Mouse (Mus musculus) erythroblast, adult 5-6 weeks (primary cell): ENCODE data around the gene Pilrb2. TPM values are rescaled to one million over a fixed set of nuclear protein-coding genes. Genes with fewer than 3 reads are reported as not detected.
"Not testable (repeated sequence)": the region's sequence is repeated elsewhere in the genome, so short reads cannot be mapped to it uniquely, and the experiment has no call there.

Experiments used
- ATAC-seq: replicated peaks from 2 replicates; pipeline ENCODE4 v1.8.0; 2016; ENCODE audit warnings: moderate number of reproducible peaks, mild to moderate bottlenecking, moderate TSS enrichment, inconsistent platforms; ENCODE audit not compliant: poor library complexity, low FRiP score, severe bottlenecking
- total RNA-seq, 2 experiments: library from RNA; stranded (forward) in 1 of 2; stranded (reverse) in 1 of 2; fragments of 150-400 nt in 1 of 2; fragments of 200-764, 138-1000 nt in 1 of 2; gene quantifications; 2 replicates each; pipeline versions ENCODE4 v1.2.3 to v1.2.4; 2015 to 2017; ENCODE audit warnings: low replicate concordance in 2 of 2

The Pilrb2 gene
- total RNA-seq (2015; ENCODE audit: low replicate concordance), result 45.1 and 49.0 TPM in 2 replicates
- total RNA-seq (2017; ENCODE audit: low replicate concordance), result 12.4 and 30.1 TPM in 2 replicates

GRCm38 (mm10) chr5:137871644-137872380 lies at the start of gene Pilrb2:
TSS of gene Pilrb2 (minus strand) at chr5:137871815.
- ATAC-seq, result not testable (repeated sequence)

DNA sequence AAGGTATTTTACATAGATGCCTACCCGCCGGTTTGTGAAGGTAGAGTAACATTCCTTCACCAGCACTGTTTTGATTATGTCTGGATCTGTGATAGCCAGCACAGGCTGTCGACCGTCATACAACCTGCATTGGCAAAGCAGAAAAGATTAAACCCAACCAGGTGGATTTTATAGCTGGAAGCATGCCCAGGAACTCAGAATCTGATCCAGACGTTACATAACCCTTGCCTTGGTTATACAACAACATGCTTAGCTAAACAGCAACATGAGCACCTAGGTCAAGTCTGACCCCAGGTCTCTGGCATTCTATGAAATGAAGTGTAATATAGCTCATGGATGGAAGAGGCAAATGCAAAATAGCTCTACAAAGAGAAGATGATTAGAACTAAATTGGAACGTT lies 43.9 kb upstream of the Pilrb2 start:
- ATAC-seq, result no peak

DNA sequence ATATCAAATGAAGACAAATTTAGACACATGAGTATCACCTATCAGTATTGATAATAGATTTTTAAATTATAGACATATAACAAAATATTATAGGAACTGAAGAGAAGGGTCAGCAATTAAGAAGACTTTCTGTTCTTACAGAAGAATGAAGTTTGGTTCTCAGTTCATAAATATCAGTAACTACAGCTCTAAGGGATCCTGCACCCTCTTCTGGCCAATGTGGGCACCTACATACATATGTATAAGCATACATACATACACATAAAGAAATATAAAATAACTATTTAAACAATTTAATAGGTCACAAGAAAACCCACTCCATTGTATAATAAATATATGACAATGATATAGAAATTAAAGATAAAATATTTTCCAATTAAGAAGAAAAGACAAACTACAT lies 42.9 kb upstream of the Pilrb2 start:
- ATAC-seq, result no peak

DNA sequence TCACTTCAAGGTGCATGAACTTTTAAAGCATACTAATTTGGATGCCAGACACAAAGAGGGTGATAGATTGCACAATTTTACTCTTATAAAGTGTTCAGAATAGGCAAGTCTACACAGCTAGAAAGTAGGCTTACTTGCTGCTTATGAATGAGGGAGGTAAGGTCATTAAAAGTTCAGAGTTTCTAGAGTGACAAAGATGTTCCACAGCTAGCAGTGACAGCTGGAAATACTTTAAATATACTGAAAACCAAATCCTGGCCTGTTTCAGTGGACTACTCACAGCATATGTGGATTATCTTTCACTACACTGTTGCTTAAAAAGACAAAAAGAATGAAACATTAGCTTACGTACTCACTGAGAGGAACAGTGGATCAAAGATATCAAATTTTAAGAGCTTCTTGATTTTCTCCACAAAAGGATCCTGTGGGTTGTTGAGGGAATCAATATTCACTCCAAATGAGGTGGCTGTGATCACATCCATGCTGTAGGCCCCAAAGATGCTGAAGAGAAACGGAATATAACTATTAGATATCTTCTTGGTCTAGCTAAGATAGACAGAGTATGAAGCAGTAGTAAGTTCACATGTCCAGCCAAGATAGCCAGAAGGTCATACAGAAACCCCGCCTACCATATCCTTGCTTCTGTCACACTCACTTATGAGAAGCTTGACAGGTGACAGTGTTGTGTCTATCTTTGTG lies 38.1 kb upstream of the Pilrb2 start:
- no peak for ATAC-seq

DNA sequence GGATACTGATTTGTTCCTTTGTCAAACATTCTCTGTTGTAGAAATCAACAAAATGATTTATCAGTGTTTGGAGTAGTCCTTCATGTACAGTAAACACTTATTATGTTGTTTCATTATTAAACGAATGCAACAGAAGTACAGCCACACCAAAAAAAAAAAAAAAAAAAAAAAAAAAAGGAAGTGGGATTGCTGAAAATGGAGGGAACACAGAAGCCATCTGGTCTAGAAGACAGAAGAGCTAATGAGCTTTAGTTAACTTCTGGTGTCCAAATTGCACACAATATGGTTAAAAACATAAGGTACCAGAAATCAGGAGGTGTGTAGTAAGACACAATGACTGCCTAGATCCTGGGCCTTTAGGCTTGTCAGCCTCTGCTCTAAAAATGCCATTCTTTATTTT lies 26.2 kb upstream of the Pilrb2 start:
- no peak for ATAC-seq

DNA sequence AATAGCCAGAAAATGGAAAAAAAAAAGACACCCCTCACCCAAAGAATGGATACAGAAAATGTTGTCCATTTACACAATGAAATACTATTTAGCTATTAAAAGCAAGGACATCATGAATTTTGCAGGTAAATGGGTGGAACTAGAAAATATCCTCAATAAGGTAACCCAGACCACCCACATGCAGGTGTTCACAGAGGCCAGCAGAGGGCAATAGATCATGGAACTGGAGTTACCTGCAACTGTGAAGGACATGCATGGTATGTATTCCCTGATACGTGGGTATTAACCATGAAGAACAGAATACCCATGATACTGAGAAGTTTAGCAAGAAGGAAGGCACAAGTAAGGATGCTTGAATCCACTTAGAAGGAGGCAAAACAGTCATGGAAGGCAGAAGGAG lies 21.3 kb upstream of the Pilrb2 start:
- ATAC-seq, result no peak

GRCm38 (mm10) chr5:137887666-137888065 lies 16.1 kb upstream of the Pilrb2 start:
- no peak for ATAC-seq

DNA sequence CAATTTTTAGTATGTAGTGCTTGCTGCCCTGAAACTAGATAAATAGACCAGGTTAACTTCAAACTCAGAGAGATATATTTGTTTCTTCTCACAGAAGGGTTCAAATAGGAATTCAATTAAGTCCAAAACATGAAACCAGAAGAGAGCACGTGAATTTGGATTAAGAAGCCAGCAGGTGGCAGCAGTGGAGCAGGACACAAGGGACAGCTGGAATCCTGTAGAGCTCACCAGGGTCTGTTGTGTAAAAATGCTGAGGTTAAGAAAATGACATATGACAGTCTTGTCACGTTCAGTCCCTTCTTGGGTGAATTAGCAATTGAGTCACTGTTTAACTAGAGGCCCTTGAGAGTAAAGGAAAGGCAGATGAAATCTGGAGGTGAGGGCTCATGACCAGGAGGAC lies 14.3 kb upstream of the Pilrb2 start:
- no peak for ATAC-seq

DNA sequence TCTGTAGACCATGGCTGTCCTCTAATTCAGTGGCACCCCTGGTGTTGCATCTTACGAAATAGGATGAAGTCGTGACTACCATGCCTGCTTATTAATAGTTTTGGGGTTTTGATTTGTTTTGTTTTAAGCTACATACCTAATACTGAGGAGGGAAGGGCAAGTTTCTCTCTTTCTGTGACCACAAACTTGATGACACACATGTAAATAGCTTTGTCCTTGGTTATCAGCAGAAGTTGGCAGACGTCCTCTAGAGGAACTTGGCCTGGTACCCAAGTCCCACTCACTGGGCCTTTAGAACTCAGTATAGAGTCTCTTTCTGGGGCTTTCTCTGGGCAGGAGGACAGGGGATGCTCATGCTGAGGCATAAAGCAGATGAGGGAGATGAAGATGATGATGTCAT lies 11.7 kb upstream of the Pilrb2 start:
- no peak for ATAC-seq

GRCm38 (mm10) chr5:137882922-137883321 lies 11.3 kb upstream of the Pilrb2 start:
- no peak for ATAC-seq

DNA sequence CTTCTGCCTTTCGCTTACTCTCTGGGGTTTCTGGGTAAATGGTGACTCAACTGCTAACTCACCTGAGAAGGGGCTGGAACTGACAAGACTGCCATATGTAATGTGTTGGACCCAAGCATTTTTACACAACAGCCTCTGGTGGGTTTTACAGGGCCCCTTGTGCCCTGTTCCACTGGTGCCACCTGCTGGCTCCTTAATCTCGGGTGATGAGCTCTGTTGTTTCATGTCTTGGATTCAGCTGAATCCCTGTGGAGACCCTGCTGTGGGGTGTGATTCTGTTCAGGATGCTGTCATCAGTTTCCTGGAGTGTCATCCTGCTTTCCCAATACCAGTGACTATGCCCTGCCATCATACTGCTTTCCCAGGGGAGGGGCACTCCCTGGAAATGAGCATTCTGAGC lies 6.2 kb upstream of the Pilrb2 start:
- ATAC-seq, result no peak

DNA sequence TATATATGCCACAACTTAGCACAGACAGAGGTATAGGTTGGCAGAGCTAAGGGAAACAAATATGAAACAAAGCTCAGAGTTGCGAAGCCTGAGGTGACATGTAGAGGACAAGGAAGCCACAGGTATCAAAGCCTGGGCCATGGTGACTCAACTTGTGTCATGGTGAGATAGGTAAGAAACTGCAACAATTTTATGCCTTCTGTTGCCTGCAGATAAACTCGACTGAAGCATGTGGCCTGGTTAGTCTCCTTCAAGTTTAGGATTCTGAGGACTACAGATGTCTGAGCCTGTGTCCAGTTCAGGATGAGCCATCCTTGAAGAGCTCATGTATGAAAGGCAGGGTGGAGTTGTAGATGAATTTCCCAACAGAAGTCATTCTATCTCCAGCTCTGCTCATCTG lies 3.4 kb upstream of the Pilrb2 start:
- no peak for ATAC-seq

- not testable (repeated sequence) for ATAC-seq
Measured at GRCm38 (mm10) chr5:137872381-137872702, 727 bp upstream of the Pilrb2 start.

DNA sequence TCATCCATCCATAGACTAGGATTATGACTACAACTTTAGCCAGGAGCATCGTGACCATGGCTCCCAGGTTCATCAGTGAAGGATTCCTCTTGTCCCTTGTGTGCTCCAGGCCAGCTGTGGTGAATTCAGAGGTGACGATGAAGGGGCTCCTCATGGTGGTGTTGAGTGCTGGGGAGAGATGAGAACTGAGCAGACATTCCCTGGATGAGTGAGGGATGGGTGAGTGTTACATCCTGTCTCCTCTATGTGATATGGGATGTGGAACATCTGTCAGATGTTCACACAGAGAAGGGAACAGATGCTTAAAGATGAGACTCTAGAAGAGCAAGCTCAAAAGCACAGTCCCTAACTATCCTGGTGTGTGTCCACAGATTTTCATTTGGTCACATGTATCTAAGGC lies 3.0 kb downstream of the Pilrb2 start:
- ATAC-seq, result not testable (repeated sequence)

- ATAC-seq, result not testable (repeated sequence)
Measured at GRCm38 (mm10) chr5:137864008-137864407, 7.6 kb downstream of the Pilrb2 start.

GRCm38 (mm10) chr5:137857960-137858710 lies 13.5 kb downstream of the Pilrb2 start, which contains the start of gene Pilrb1:
TSS of gene Pilrb1 (minus strand) at chr5:137858106.
- not testable (repeated sequence) for ATAC-seq

DNA sequence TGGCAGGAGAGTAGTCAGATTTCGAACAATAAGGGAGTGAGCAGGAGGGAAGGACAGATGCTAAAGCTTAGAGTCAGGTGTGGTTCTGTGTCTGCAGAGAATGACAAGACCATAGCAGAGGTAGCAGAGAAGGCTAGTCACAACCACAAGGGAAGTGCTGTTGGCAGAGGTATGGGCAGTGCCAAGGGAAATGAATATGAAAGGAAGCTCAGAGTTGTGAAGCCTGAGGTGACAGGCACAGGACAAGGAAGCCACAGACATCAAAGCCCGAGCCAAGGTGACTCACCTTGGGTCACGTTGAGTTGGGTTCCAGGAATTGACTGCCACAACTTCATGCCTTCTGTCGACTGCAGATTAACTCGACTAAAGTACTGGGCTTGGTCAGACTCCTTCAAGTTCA lies 14.7 kb downstream of the Pilrb2 start:
- ATAC-seq, result not testable (repeated sequence)

DNA sequence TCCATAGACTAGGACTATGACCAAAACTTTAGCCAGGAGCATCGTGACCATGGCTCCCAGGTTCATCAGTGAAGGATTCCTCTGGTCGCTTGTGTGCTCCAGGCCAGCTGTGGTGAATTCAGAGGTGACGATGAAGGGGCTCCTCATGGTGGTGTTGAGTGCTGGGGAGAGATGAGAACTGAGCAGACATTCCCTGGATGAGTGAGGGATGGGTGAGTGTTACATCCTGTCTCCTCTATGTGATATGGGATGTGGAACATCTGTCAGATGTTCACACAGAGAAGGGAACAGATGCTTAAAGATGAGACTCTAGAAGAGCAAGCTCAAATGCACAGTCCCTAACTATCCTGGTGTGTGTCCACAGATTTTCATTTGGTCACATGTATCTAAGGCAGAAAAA lies 16.7 kb downstream of the Pilrb2 start:
- not testable (repeated sequence) for ATAC-seq

- ATAC-seq, result not testable (repeated sequence)
Measured at GRCm38 (mm10) chr5:137850313-137850712, 21.3 kb downstream of the Pilrb2 start.

GRCm38 (mm10) chr5:137837110-137837509 lies 34.5 kb downstream of the Pilrb2 start:
- ATAC-seq, result not testable (repeated sequence)

DNA sequence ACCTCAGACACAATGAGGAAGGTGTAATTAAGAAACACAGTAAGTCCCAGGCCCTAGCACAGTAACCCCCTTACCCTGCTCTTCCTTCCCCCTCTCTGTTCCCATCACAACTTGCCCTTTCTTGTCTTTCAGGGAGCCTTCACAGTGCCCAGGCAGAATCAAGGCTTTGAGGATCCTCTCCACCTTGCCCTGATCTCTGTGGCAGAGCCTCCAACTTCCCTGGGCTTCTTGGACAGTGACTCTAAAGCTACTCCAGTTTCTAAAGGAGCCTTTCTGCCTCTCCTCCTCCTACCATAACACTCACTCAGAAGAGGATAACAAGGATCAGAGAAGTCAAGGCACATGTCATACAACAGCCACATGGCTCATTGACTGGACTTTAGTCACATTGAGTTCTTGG lies 35.0 kb downstream of the Pilrb2 start:
- no peak for ATAC-seq
